Mouse (Mus musculus) forebrain, embryonic 10.5 days (tissue): Measurements from ENCODE around the gene Hcrtr2. TPM values are rescaled to one million over a fixed set of nuclear protein-coding genes. Genes with fewer than 3 reads are reported as not detected.

Source experiments
- DNase-seq: peaks from one replicate; pipeline ENCODE4 v3.0.0-alpha.2; 2017; ENCODE audit warnings: low spot score; ENCODE audit errors: extremely low spot score
- H3K27ac ChIP-seq: fragments of 300-500 bp; sonication (generic); 2 replicates; pipeline ENCODE4 v1.5.1; 2016; ENCODE audit warnings: mild to moderate bottlenecking
- H3K27me3 ChIP-seq: fragments of 300-500 bp; sonication (generic); 2 replicates; pipeline ENCODE4 v1.6.1; 2016; ENCODE audit warnings: mild to moderate bottlenecking; ENCODE audit not compliant: poor library complexity, severe bottlenecking
- H3K36me3 ChIP-seq: fragments of 300-500 bp; sonication (generic); replicated peaks from 2 replicates; pipeline ENCODE4 v1.6.1; 2016; ENCODE audit warnings: mild to moderate bottlenecking, moderate library complexity
- H3K4me1 ChIP-seq: fragments of 300-500 bp; sonication (generic); 2 replicates; pipeline ENCODE4 v1.6.1; 2016
- H3K4me3 ChIP-seq: fragments of 300-500 bp; sonication (generic); 2 replicates; pipeline ENCODE4 v1.5.1; 2016; ENCODE audit warnings: mild to moderate bottlenecking, moderate library complexity
- H3K9me3 ChIP-seq: fragments of 300-500 bp; sonication (generic); 2 replicates; pipeline ENCODE4 v1.6.1; 2016; ENCODE audit warnings: mild to moderate bottlenecking, moderate library complexity
- WGBS: fragments of 180-500 bp; shearing (Covaris S2); methylation state at CpG from one replicate; pipeline ENCODE4 v1.1.7; 2016; 5-methylcytosine and 5-hydroxymethylcytosine counted together
- polyA plus RNA-seq: library from polyadenylated mRNA; unstranded; fragments of >200 nt; fragmentation: Nextera tagmentation; extraction: Ambion mirVana; gene quantifications from 2 replicates; pipeline ENCODE4 v1.2.1, GENCODE M21; 2016

Hcrtr2 gene
- polyA plus RNA-seq, 1 experiment from 2014 or later = 0.42 TPM

GRCm38 (mm10) chr9:76312221-76312620, 11.4 kb downstream of the Hcrtr2 start:
- Histone ChIP-seq H3K36me3 (no peaks in the 10 kb centered on the region), H3K4me1 (no peaks in the 10 kb centered on the region), H3K27me3 (no peaks in the 10 kb centered on the region), H3K9me3 (no peaks in the 10 kb centered on the region), H3K27ac (no peak overlapping the region), H3K4me3 (no peak overlapping the region)
- no peak for DNase-seq
- WGBS = 57% methylated on average over 1 of the region's 1 CpGs

DNA sequence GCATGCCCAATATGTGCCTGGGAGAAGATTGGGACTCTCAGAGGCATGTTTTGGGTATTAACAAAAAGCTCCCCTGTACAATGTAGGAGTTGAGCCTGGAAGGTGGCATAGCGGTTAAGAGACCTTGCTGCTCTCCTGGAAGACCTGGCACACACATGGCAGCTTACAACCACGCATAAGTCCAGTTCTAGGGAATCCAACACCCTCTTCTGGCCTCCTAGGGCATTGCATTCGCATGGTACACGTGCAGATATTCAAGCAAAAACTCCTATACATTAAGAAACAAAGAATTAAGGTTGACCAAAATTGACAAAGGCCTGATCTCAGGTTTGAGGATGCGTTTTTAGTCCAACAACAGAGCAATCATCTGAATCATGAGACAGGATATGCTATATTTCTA, 32.3 kb downstream of the Hcrtr2 start:
- H3K27ac ChIP-seq = no peak overlapping the region
- DNase-seq = no peak
- H3K4me1 ChIP-seq = no peaks in the 10 kb centered on the region
- H3K27me3 ChIP-seq = no peaks in the 10 kb centered on the region
- WGBS = 67% methylated on average over 5 of the region's 5 CpGs
- no peak overlapping the region for H3K4me3 ChIP-seq
- no peaks in the 10 kb centered on the region for H3K9me3 ChIP-seq
- no peaks in the 10 kb centered on the region for H3K36me3 ChIP-seq

DNA sequence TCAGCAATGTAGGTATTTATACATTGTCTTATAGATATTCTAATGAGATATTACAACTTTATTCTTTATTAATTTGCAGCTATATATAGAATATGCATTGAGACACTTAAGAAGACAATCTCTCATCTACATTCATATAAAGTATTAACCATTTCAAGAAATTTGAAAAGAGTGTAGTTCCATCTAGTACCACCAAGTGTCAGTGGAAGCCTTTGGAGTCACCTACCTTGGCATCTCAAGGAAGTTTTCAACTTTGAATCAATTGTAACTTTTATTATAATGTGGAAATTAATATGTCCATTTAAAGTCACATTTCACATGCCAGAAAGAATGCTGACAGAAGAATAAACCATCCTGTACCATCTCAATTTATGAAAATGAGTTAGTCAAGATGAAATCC, 52.8 kb downstream of the Hcrtr2 start:
- no peak for DNase-seq
- Histone ChIP-seq H3K4me3 (no peak overlapping the region), H3K27ac (no peak overlapping the region), H3K36me3 (no peaks in the 10 kb centered on the region), H3K9me3 (no peaks in the 10 kb centered on the region), H3K27me3 (no peaks in the 10 kb centered on the region), H3K4me1 (no peaks in the 10 kb centered on the region)

DNA sequence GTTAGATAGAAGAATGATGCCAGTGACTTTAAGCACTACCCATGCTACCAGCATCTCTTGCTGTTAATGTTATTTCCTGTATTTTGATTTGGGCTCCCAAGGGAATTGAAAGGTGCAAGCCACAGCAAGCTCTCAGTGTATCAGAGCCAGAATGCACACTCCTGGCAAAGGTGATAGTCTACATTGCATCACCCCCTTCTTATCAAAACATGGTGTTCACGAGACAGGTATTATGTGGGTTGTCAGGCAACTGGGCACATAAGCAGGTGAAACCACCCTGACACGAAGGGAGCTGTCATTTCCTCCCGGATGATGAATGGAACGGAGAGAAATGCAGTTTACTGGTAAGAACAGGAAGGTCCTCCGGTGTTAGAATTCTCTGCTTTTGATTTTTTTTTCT, 65.9 kb downstream of the Hcrtr2 start:
- WGBS = 92% methylated on average over 5 of the region's 5 CpGs
- Histone ChIP-seq H3K4me3 (no peak overlapping the region), H3K27me3 (no peaks in the 10 kb centered on the region), H3K4me1 (no peaks in the 10 kb centered on the region), H3K27ac (no peak overlapping the region), H3K9me3 (no peaks in the 10 kb centered on the region), H3K36me3 (no peaks in the 10 kb centered on the region)
- no peak for DNase-seq

DNA sequence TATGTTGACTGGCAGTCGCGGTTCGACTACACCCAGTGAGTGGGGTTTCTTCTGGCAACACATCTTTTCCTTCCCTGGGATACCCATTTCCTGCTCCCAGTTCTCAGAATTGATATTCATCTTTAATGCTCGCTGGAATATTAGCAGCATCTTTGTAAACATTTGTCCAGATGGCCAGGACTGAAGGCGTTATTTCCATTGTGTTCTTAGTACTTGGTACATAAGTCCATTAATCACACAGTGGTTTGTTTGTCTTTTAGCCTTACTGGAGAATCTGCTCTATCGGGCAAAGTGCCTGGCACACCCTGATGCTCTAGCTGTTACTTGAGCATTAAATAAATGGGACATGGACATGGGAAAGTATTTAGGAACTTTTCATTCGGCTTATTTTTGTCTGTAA, 71.1 kb downstream of the Hcrtr2 start:
- Histone ChIP-seq H3K4me3 (no peak overlapping the region), H3K27ac (no peak overlapping the region), H3K9me3 (no peaks in the 10 kb centered on the region), H3K4me1 (no peaks in the 10 kb centered on the region), H3K27me3 (no peaks in the 10 kb centered on the region), H3K36me3 (no peaks in the 10 kb centered on the region)
- 94% methylated on average over 7 of the region's 7 CpGs for WGBS
- DNase-seq = no peak

DNA sequence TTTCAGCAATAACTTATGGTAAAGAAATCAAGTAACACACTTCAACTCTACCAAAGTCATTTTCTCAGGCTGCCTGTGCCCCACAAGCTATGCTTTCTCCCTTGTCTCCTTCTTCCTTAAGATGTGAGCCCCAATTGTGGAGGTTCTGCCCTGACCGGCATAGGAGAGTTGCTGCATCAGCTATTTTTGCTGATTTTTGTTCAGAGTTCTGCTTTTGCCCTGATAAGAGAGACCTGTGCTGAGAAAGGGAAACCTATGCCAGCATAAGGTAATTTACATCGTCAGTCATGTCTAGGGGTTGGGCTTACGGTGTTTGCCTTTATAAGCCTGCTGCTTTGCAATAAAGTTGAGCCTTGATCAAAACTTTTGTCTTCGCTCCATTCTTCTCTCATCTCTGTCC, 71.5 kb downstream of the Hcrtr2 start:
- Histone ChIP-seq H3K27me3 (no peaks in the 10 kb centered on the region), H3K4me3 (no peak overlapping the region), H3K36me3 (no peaks in the 10 kb centered on the region), H3K9me3 (no peaks in the 10 kb centered on the region), H3K27ac (no peak overlapping the region), H3K4me1 (no peaks in the 10 kb centered on the region)
- 94% methylated on average over 4 of the region's 4 CpGs for WGBS
- DNase-seq = no peak

DNA sequence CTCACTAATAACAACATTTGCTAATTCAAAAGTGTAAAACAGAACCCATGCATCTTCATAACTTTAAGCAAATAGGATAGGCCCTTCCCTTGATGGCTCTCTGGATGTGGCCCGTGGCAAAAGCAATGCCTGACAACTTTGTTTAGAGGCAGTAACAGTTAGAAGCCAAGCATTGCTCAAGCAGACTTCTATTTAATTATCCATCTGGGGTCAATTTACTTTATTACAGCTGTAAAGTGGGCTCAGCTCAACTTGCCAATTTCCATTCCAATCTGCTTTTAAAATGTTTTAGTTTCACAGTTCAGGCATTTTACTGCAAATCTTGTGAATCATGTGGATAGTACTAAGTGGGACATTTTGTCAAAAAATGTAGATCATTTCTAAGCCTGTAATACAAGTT, 81.3 kb downstream of the Hcrtr2 start:
- DNase-seq = no peak
- no peaks in the 10 kb centered on the region for H3K4me1 ChIP-seq
- H3K27ac ChIP-seq = no peak overlapping the region
- no peaks in the 10 kb centered on the region for H3K36me3 ChIP-seq
- 71% methylated on average over 1 of the region's 1 CpGs for WGBS
- H3K4me3 ChIP-seq = no peak overlapping the region
- no peaks in the 10 kb centered on the region for H3K27me3 ChIP-seq
- H3K9me3 ChIP-seq = no peaks in the 10 kb centered on the region

DNA sequence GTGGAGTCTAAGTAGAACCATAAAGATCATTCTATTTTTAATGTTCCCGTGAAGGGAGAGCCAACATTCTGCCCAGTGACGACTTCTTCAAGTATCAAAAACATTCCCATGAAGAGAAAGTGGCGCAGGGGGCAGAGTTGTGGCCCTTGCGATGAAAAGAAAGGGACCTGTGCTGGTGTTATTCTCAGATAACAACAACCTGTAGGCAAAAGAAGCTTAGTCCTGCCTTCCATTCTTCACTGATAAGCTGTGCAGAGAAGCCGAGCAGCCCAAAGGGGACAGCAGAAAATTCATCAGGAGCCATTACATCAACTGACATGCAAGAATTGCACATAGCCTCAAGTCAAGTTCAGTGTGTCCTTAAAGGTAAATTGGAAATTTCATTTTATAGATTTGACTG, 85.7 kb downstream of the Hcrtr2 start:
- no peaks in the 10 kb centered on the region for H3K27me3 ChIP-seq
- no peak overlapping the region for H3K27ac ChIP-seq
- peaks cover 19% of the 10 kb centered on the region for H3K4me1 ChIP-seq
- H3K9me3 ChIP-seq = no peaks in the 10 kb centered on the region
- no peak overlapping the region for H3K4me3 ChIP-seq
- 82% methylated on average over 5 of the region's 5 CpGs for WGBS
- no peaks in the 10 kb centered on the region for H3K36me3 ChIP-seq
- no peak for DNase-seq

DNA sequence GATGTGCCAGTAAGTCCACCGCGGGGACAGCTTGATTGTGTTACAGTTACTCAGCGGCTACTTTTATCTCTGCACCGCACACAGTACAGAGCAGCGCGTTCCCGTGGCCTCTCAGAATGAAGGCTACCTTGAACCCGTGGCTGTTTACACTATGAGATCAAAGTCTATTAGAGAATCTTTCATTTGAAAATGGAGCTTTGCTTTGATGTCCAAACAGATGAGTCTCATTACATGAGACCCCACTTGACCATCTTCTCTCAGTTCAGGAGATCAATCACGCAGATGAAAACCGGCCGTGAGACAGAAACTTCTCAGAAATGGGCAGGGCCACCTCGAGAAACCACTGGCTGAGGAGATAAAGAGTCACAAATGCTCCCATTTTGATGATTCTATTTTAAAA, 86.4 kb downstream of the Hcrtr2 start:
- no peak for DNase-seq
- Histone ChIP-seq H3K27ac (peak overlapping the region; percentile 35; the same call in 1 of the 2 replicates), H3K27me3 (no peaks in the 10 kb centered on the region), H3K4me3 (no peak overlapping the region), H3K36me3 (no peaks in the 10 kb centered on the region), H3K4me1 (peaks cover 19% of the 10 kb centered on the region), H3K9me3 (no peaks in the 10 kb centered on the region)
- 67% methylated on average over 12 of the region's 12 CpGs for WGBS

GRCm38 (mm10) chr9:76236626-76237025, 87.0 kb downstream of the Hcrtr2 start:
- 4% methylated on average over 7 of the region's 7 CpGs for WGBS
- peak overlapping the region; percentile 52 for H3K4me3 ChIP-seq
- no peaks in the 10 kb centered on the region for H3K36me3 ChIP-seq
- no peaks in the 10 kb centered on the region for H3K27me3 ChIP-seq
- peaks cover 19% of the 10 kb centered on the region for H3K4me1 ChIP-seq
- peak overlapping the region; percentile 80 for H3K27ac ChIP-seq
- no peaks in the 10 kb centered on the region for H3K9me3 ChIP-seq
- DNase-seq = peak; percentile 67

DNA sequence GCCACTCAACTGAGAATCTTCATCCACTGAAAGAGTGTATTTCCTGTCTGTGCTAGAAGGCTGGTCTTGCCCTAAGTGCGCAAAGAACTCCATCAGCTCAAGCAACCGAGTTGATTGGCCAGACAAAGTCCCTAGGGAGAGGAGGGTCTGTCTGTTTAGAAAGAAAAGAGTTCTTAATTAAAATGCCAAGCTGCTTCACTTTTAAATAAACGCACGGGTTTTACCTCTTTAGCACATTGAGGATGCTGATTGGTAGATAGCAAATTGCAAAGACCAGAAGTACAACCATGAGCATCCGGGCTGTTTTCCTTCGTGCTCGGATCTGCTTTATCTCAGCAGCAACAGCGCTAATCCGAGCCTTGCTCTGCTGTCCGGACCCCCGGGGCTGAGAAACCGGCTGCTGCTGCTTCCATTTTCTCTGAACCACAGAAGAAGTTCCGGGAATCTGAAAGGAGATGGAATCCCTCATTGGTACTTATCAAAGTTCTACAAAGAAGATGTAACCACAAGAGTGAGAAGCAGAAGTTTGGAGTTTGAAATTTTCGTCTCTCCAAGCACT, 87.6 kb downstream of the Hcrtr2 start:
- no peaks in the 10 kb centered on the region for H3K9me3 ChIP-seq
- H3K27me3 ChIP-seq = no peaks in the 10 kb centered on the region
- peak overlapping the region; percentile 80 for H3K27ac ChIP-seq
- 2% methylated on average over 14 of the region's 14 CpGs for WGBS
- H3K4me1 ChIP-seq = peaks cover 19% of the 10 kb centered on the region
- H3K4me3 ChIP-seq = peak overlapping the region; percentile 52
- H3K36me3 ChIP-seq = no peaks in the 10 kb centered on the region
- DNase-seq = peak; percentile 61

DNA sequence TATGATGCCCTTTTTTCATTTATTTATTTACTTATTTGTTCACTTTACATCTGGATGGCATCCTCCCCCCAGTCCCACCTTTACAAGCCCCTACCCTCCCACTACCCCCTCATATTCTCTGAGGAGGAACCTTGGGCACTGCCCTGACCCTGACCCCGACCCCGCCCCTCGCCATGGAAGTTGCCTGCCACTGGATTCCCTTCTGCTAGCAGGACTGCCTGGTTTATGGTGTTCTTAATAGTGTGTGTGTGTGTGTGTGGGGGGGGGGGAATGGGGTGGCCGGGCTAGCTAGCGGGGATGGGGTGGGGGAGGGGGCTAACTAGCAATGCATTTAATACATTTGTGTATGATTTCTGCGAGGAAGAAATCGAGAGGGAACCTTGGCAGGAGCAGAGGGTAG, 88.8 kb downstream of the Hcrtr2 start:
- Histone ChIP-seq H3K4me1 (peaks cover 22% of the 10 kb centered on the region), H3K36me3 (no peaks in the 10 kb centered on the region), H3K4me3 (no peak overlapping the region), H3K27me3 (no peaks in the 10 kb centered on the region), H3K9me3 (no peaks in the 10 kb centered on the region), H3K27ac (no peak overlapping the region)
- WGBS = 57% methylated on average over 7 of the region's 7 CpGs
- DNase-seq = no peak

DNA sequence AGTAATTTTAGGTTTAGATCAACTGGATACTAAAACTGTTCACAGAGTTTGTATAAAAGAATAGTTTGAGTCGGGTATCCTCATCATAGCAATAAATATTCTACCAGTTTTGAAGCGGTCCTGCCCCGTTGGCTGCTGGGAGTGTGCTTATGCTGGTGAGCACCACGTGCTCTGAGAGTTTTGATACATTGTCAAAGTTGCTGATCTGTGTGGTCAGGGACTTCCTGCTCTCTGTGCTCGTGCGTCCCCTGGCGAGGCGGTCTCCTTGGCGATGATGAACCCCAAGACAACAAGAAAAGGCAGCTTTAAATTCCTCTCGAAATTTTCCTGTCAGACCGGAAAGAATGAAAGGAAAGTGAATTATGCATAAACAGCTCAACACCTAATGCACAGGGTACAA, 93.3 kb downstream of the Hcrtr2 start:
- no peaks in the 10 kb centered on the region for H3K9me3 ChIP-seq
- WGBS = 64% methylated on average over 11 of the region's 11 CpGs
- no peaks in the 10 kb centered on the region for H3K27me3 ChIP-seq
- H3K4me3 ChIP-seq = no peak overlapping the region
- H3K4me1 ChIP-seq = peaks cover 12% of the 10 kb centered on the region
- no peak overlapping the region for H3K27ac ChIP-seq
- DNase-seq = no peak
- no peaks in the 10 kb centered on the region for H3K36me3 ChIP-seq
